Comparison of ENCODE assay signal across 10 mouse cellular contexts in genomic region chr5:114557765-114558731, GRCm38 (mm10). TPM values are rescaled to one million over a fixed set of nuclear protein-coding genes. Genes with fewer than 3 reads are reported as not detected.
DNase-seq lines count a peak whose midpoint lies in the region; ATAC-seq and TF ChIP-seq lines count a peak whose summit lies in the region.
"Had no signal": no experiment of that assay in that cellular context is flagged by ENCODE, and none has a peak within 500 bp of the region (broad histone marks: within the 10 kb centered on the region; RNA-seq: fewer than 3 reads in every experiment).

No protein-coding gene starts in this region.

- H3K4me3 ChIP-seq in lung, postnatal 0 days (ENCODE audit: low read depth, low read length) = no peak overlapping the region
- H3K4me3 ChIP-seq in liver, embryonic 11.5 days (ENCODE audit: low read depth, low read length) = no peak overlapping the region
- no peak overlapping the region for H3K4me3 ChIP-seq in stomach, embryonic 15.5 days (replicated peaks)

- H3K4me1 ChIP-seq in lung, postnatal 0 days (ENCODE audit: insufficient read depth, low read depth, low read length) = no peaks in the 10 kb centered on the region
- peaks cover 12% of the 10 kb centered on the region for H3K4me1 ChIP-seq in liver, embryonic 11.5 days (replicated peaks; ENCODE audit: control insufficient read depth, insufficient read depth, low read length)
- H3K4me1 ChIP-seq in stomach, embryonic 15.5 days = peaks cover 14% of the 10 kb centered on the region

- no peaks in the 10 kb centered on the region for H3K27me3 ChIP-seq in lung, postnatal 0 days (replicated peaks; ENCODE audit: insufficient read depth, low read length)
- H3K27me3 ChIP-seq in liver, embryonic 11.5 days (replicated peaks; ENCODE audit: control insufficient read depth, insufficient read depth, low read length) = no peaks in the 10 kb centered on the region
- H3K27me3 ChIP-seq in stomach, embryonic 15.5 days (replicated peaks) = no peaks in the 10 kb centered on the region

- DNase-seq in embryo, embryonic 10 days (ENCODE audit: low spot score) = peak; percentile 36
- DNase-seq in embryo, embryonic 9.5 days (ENCODE audit: extremely low spot score) = no peak
- no peak for DNase-seq in lung, postnatal 0 days (ENCODE audit: low spot score)
- no peak for DNase-seq in lung, postnatal 14 days
- DNase-seq in liver, embryonic 11.5 days (ENCODE audit: low spot score) = no peak
- no peak for DNase-seq in left cerebral cortex, adult 9 months (ENCODE audit: low spot score in 2 of 2)
- no peak for DNase-seq in spleen, adult 12 weeks (ENCODE audit: low spot score)
- DNase-seq: cerebellum, postnatal 36 days; lung, postnatal 4 days had no signal

- TF ChIP-seq EP300 in lung, postnatal 0 days (IDR thresholded peaks at IDR 0.05) = no peak

- ATAC-seq in lung, postnatal 0 days = peak; percentile 54
- peak; percentile 76 for ATAC-seq in liver, embryonic 11.5 days (replicated peaks; ENCODE audit: low FRiP score)
- peak; percentile 74 for ATAC-seq in stomach, embryonic 15.5 days (ENCODE audit: insufficient read depth, low FRiP score, low read depth)

- WGBS in lung, postnatal 0 days = 52% methylated on average over 20 of the region's 20 CpGs
- WGBS in liver, embryonic 11.5 days = 52% methylated on average over 20 of the region's 20 CpGs
- WGBS in stomach, embryonic 15.5 days = 40% methylated on average over 20 of the region's 20 CpGs

- no peak overlapping the region for H3K9ac ChIP-seq in lung, postnatal 0 days (replicated peaks; ENCODE audit: low read depth)
- H3K9ac ChIP-seq in liver, embryonic 11.5 days (ENCODE audit: low read depth, low read length) = no peak overlapping the region
- H3K9ac ChIP-seq in stomach, embryonic 15.5 days = no peak overlapping the region

- TF ChIP-seq CTCF in lung, postnatal 0 days (IDR thresholded peaks at IDR 0.05) = no peak

- no peak overlapping the region for H3K4me2 ChIP-seq in lung, postnatal 0 days (replicated peaks; ENCODE audit: low read depth, low read length)
- H3K4me2 ChIP-seq in liver, embryonic 11.5 days = peak overlapping the region; percentile 27; the same call in 1 of the 2 replicates
- H3K4me2 ChIP-seq in stomach, embryonic 15.5 days = no peak overlapping the region

- H3K9me3 ChIP-seq in lung, postnatal 0 days (ENCODE audit: low read length) = no peaks in the 10 kb centered on the region
- H3K9me3 ChIP-seq in liver, embryonic 11.5 days (ENCODE audit: control insufficient read depth, low read length) = no peaks in the 10 kb centered on the region
- no peaks in the 10 kb centered on the region for H3K9me3 ChIP-seq in stomach, embryonic 15.5 days

- no peak overlapping the region for H3K27ac ChIP-seq in lung, postnatal 0 days (ENCODE audit: low read length)
- H3K27ac ChIP-seq in liver, embryonic 11.5 days (ENCODE audit: low read depth, low read length) = peak overlapping the region; percentile 81
- H3K27ac ChIP-seq in stomach, embryonic 15.5 days = peak overlapping the region; percentile 76

- no peaks in the 10 kb centered on the region for H3K36me3 ChIP-seq in lung, postnatal 0 days (ENCODE audit: insufficient read depth, low read length)
- no peaks in the 10 kb centered on the region for H3K36me3 ChIP-seq in liver, embryonic 11.5 days (ENCODE audit: control insufficient read depth, insufficient read depth, low read length)
- no peaks in the 10 kb centered on the region for H3K36me3 ChIP-seq in stomach, embryonic 15.5 days

RNA-seq across cellular contexts. Expression of gene Fam222a, which starts 9.8 kb away (rescaled TPM):
- 1.9 and 2.3 TPM in 2 replicates for polyA plus RNA-seq in lung, postnatal 0 days (2015; fragmentation: Nextera tagmentation; extraction: Ambion mirVana)
- polyA plus RNA-seq in liver, embryonic 11.5 days (2014; fragmentation: Nextera tagmentation; extraction: Ambion mirVana) = 2.2 and 2.3 TPM in 2 replicates
- polyA plus RNA-seq in stomach, embryonic 15.5 days (2015; fragmentation: Nextera tagmentation; extraction: Ambion mirVana) = 2.9 and 3.8 TPM in 2 replicates
